Mouse (Mus musculus) neural tube, embryonic 10.5 days (tissue): Measurements from ENCODE around the gene Ap2m1.

ENCODE experiments used
- DNase-seq: peaks from one replicate; pipeline ENCODE4 v3.0.0-alpha.2; 2017; ENCODE audit warnings: low spot score; ENCODE audit errors: extremely low spot score

Gene Ap2m1

GRCm38 (mm10) chr16:20591076-20591705, 55.9 kb downstream of the Ap2m1 start:
- DNase-seq = peak; percentile 34
